Mouse (Mus musculus) ES-Bruce4 (cell line): ENCODE measurements around the gene Orai2. TPM values are rescaled to one million over a fixed set of nuclear protein-coding genes. Genes with fewer than 3 reads are reported as not detected.

ENCODE experiments used
- H3K27ac ChIP-seq: 2 replicates; pipeline ENCODE4 v1.5.1; 2012; ENCODE audit warnings: low read length, inconsistent platforms; ENCODE audit not compliant: insufficient read depth
- H3K27me3 ChIP-seq: 2 replicates; pipeline ENCODE4 v1.6.1; 2012; ENCODE audit warnings: mild to moderate bottlenecking, low read length, inconsistent platforms; ENCODE audit not compliant: control insufficient read depth, poor library complexity, insufficient read depth, severe bottlenecking
- H3K36me3 ChIP-seq: 2 replicates; pipeline ENCODE4 v1.6.1; 2012; ENCODE audit warnings: inconsistent platforms, mild to moderate bottlenecking, low read length, moderate library complexity; ENCODE audit not compliant: control insufficient read depth, poor library complexity, insufficient read depth, severe bottlenecking
- H3K4me1 ChIP-seq: one replicate; pipeline ENCODE4 v1.8.1; 2011; ENCODE audit warnings: low read length; ENCODE audit not compliant: control insufficient read depth, insufficient read depth
- H3K4me3 ChIP-seq: 2 replicates; pipeline ENCODE4 v1.5.1; 2011; ENCODE audit warnings: low read depth, mild to moderate bottlenecking, low read length
- H3K9ac ChIP-seq: 2 replicates; pipeline ENCODE4 v1.6.1; 2012; ENCODE audit warnings: low read depth, mild to moderate bottlenecking, inconsistent platforms; ENCODE audit not compliant: poor library complexity, severe bottlenecking
- H3K9me3 ChIP-seq: replicated peaks from 2 replicates; pipeline ENCODE4 v1.6.1; 2012; ENCODE audit warnings: mild to moderate bottlenecking, low read length, inconsistent platforms; ENCODE audit not compliant: control insufficient read depth, poor library complexity, insufficient read depth, severe bottlenecking
- CTCF ChIP-seq: IDR thresholded peaks from one replicate; pipeline ENCODE4 v1.8.1; 2011; ENCODE audit warnings: low read depth, low read length
- EP300 ChIP-seq: IDR thresholded peaks from 2 replicates; pipeline ENCODE4 v1.6.1; 2011; ENCODE audit warnings: low read depth, low read length; ENCODE audit not compliant: insufficient read depth
- POLR2A ChIP-seq: IDR thresholded peaks from one replicate; pipeline ENCODE4 v1.8.1; 2011; ENCODE audit warnings: low read length; ENCODE audit not compliant: insufficient read depth
- polyA plus RNA-seq: library from polyadenylated mRNA; stranded (reverse); fragments of >200 nt; gene quantifications from 2 replicates; pipeline ENCODE4 v1.2.4, GENCODE M21; 2011; ENCODE audit warnings: low read depth; ENCODE audit not compliant: missing spikeins, insufficient read depth, insufficient read length

Orai2 gene
- 1.5 and 1.7 TPM in 2 replicates for polyA plus RNA-seq

GRCm38 (mm10) chr5:136170512-136171362 is at the start of gene Orai2:
Gene Orai2, minus strand, starts transcription at chr5:136170713.
- no peaks in the 10 kb centered on the region for H3K9me3 ChIP-seq
- peak within 1 kb of the TSS; percentile 14 for H3K9ac ChIP-seq
- H3K4me3 ChIP-seq = peak within 1 kb of the TSS; percentile 71
- H3K36me3 ChIP-seq = no peaks in the 10 kb centered on the region
- H3K27me3 ChIP-seq = no peaks in the 10 kb centered on the region
- H3K4me1 ChIP-seq = peaks cover 4% of the 10 kb centered on the region
- H3K27ac ChIP-seq = no peak within 1 kb of the TSS
- TF ChIP-seq CTCF (no peak), POLR2A (no peak), EP300 (no peak)

- peak overlapping the region; percentile 36; the same call in 1 of the 2 replicates for H3K4me3 ChIP-seq
Measured at GRCm38 (mm10) chr5:136218585-136218984, 48.1 kb upstream of the Orai2 start.

GRCm38 (mm10) chr5:136217932-136218381 is 47.4 kb upstream of the Orai2 start:
- H3K9ac ChIP-seq = no peak overlapping the region
- no peak overlapping the region for H3K27ac ChIP-seq
- H3K4me1 ChIP-seq = no peaks in the 10 kb centered on the region
- TF ChIP-seq CTCF = no peak
- TF ChIP-seq EP300 = no peak
- TF ChIP-seq POLR2A = no peak
- H3K9me3 ChIP-seq = no peaks in the 10 kb centered on the region
- H3K27me3 ChIP-seq = no peaks in the 10 kb centered on the region
- H3K36me3 ChIP-seq = no peaks in the 10 kb centered on the region
- H3K4me3 ChIP-seq = no peak overlapping the region

More at GRCm38 (mm10) chr5:136218585-136218984, 48.1 kb upstream of the Orai2 start:
- no peaks in the 10 kb centered on the region for H3K4me1 ChIP-seq
- no peaks in the 10 kb centered on the region for H3K27me3 ChIP-seq
- H3K36me3 ChIP-seq = no peaks in the 10 kb centered on the region
- H3K27ac ChIP-seq = no peak overlapping the region
- no peak for TF ChIP-seq POLR2A
- no peak for TF ChIP-seq CTCF
- no peak for TF ChIP-seq EP300
- no peaks in the 10 kb centered on the region for H3K9me3 ChIP-seq
- H3K9ac ChIP-seq = no peak overlapping the region

- Histone ChIP-seq H3K4me3 (no peak overlapping the region), H3K27me3 (no peaks in the 10 kb centered on the region)
Measured at GRCm38 (mm10) chr5:136217004-136217665, 46.6 kb upstream of the Orai2 start.

GRCm38 (mm10) chr5:136215958-136216357 is 45.4 kb upstream of the Orai2 start:
- TF ChIP-seq EP300 (no peak), POLR2A (no peak), CTCF (no peak)
- no peak overlapping the region for H3K9ac ChIP-seq
- no peaks in the 10 kb centered on the region for H3K9me3 ChIP-seq
- H3K27ac ChIP-seq = no peak overlapping the region
- no peaks in the 10 kb centered on the region for H3K36me3 ChIP-seq
- H3K4me1 ChIP-seq = no peaks in the 10 kb centered on the region
- no peak overlapping the region for H3K4me3 ChIP-seq
- no peaks in the 10 kb centered on the region for H3K27me3 ChIP-seq

More at GRCm38 (mm10) chr5:136217004-136217665, 46.6 kb upstream of the Orai2 start:
- TF ChIP-seq POLR2A (no peak), EP300 (no peak), CTCF (no peak)
- no peaks in the 10 kb centered on the region for H3K36me3 ChIP-seq
- H3K27ac ChIP-seq = no peak overlapping the region
- H3K4me1 ChIP-seq = no peaks in the 10 kb centered on the region
- no peaks in the 10 kb centered on the region for H3K9me3 ChIP-seq
- H3K9ac ChIP-seq = no peak overlapping the region
